Mouse (Mus musculus): ENCODE results near the gene Sgsm2. TPM values are rescaled to one million over a fixed set of nuclear protein-coding genes. Genes with fewer than 3 reads are reported as not detected.

Gene Sgsm2
- 6.1 and 7.3 TPM in 2 replicates for polyA plus RNA-seq (2015; fragmentation: Nextera tagmentation; extraction: Ambion mirVana)

DNA sequence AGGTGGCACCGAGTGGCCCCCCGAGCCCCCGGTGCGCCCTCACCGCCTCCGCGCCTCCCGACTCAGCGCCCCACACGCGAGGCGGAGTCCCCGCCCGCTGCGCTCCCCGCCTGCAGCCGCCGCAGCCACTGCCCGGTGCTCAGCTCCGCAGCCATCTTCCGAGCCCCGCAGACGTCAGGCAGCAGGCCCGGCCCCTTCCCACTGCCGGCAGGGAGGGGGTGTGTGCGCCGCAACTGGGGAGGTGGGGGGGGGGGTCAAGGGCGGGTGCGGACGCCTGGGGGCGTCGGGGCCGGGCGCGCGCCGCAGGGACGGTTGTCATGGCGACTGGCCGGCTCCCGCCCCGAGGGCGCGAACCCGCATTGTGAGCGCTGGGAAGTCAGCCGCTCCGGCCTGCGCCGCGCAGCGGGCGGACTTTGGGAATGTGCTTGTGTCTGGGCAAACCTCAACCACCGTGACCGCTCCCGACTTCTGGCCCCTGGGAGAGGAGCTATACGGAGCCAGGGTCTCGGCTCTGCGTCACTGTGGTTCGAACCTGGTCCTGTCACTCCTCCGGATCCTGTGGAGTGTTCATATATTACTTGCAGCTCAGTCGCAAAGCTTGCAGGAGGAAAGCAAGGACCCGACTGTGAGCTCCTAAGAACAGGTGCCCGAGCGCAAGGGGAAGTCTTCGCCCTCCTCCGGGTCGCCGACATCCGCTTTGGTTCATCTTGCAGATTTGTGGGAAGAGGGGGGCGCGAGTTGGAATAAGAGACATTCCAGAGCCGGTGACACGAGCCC, at the start of gene Sgsm2:
Sgsm2 (minus strand) TSS at position 160 of the 777 bp plus-strand sequence.
- Histone ChIP-seq H3K9me3 (replicated peaks) (no peaks in the 10 kb centered on the region), H3K27ac (peak within 1 kb of the TSS; percentile 91), H3K4me3 (replicated peaks) (peak within 1 kb of the TSS; percentile 68), H3K4me2 (peak within 1 kb of the TSS; percentile 92), H3K27me3 (no peaks in the 10 kb centered on the region), H3K4me1 (peaks cover 21% of the 10 kb centered on the region), H3K9ac (peak within 1 kb of the TSS; percentile 68), H3K36me3 (peaks cover 30% of the 10 kb centered on the region)
- peak; percentile 72 for ATAC-seq (replicated peaks; ENCODE audit: low FRiP score)
- WGBS = under 1% methylated on average over 56 of the region's 74 CpGs

DNA sequence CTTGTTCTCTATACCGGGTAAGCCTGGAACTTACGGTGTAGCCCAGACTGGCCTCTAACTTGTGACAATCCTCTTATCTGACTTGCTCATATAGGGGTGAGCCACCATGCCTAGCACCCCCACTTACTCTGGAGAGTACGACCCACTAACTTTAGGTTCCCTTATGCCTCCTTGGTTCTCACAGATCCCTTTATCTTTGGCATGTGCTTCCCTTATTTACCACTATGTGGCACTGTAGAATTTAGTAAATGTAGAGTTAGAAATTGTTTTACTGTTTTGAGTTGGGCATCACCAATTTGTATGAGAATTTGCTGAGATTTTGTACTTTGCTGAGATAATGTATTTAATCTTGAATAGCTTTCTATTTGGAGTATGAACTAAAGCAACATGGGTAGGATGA, 49.5 kb upstream of the Sgsm2 start:
- ATAC-seq (replicated peaks; ENCODE audit: low FRiP score) = no peak
- H3K27ac ChIP-seq = no peak overlapping the region
- WGBS = 77% methylated on average over 3 of the region's 3 CpGs

DNA sequence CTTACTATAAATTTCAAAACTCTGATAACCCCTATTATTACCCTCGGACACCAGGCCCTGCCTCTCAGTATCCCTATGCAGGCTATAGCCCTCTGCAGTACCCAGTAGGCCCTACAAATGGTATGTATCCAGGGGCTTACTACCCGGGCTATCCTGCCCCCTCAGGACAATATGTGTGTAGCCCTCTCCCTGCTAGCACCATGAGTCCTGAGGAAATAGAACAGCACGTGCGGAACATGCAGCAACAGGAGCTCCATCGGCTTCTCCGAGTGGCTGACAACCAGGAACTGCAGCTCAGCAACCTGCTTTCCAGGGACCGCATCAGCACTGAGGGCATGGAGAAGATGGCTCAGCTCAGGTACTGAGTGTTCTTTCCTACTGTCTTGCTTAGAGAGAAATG, 33.5 kb upstream of the Sgsm2 start:
- ATAC-seq (replicated peaks; ENCODE audit: low FRiP score) = no peak
- peaks cover 62% of the 10 kb centered on the region for H3K36me3 ChIP-seq

More for the DNA sequence above, 49.5 kb upstream of the Sgsm2 start:
- Histone ChIP-seq H3K4me2 (no peak overlapping the region), H3K4me1 (no peaks in the 10 kb centered on the region), H3K9ac (no peak overlapping the region), H3K27me3 (no peaks in the 10 kb centered on the region), H3K9me3 (replicated peaks) (no peaks in the 10 kb centered on the region), H3K4me3 (replicated peaks) (no peak overlapping the region), H3K36me3 (peaks cover 68% of the 10 kb centered on the region)

DNA sequence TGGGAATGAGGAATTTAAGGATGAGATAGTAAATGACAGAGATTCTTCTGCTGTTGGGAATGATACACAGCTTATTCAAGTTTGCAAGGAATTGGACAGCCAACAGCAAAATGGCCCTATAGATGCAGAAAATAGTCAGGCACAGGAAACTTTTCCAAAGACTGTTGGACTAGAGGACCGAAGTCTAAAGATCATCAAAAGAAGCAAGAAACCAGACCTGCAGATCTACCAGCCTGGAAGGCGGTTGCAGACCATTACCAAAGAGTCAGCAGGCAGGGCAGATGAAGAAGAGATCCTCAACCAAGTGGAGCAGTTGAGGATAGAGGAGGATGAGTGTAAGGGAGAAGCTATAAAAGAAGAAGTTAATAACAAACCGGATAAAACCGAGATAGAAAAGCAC, 32.3 kb upstream of the Sgsm2 start:
- no peak overlapping the region for H3K4me2 ChIP-seq
- WGBS = 90% methylated on average over 4 of the region's 4 CpGs
- no peak for ATAC-seq (replicated peaks; ENCODE audit: low FRiP score)

More for the DNA sequence above, 33.5 kb upstream of the Sgsm2 start:
- Histone ChIP-seq H3K27me3 (no peaks in the 10 kb centered on the region), H3K9ac (no peak overlapping the region), H3K27ac (no peak overlapping the region), H3K9me3 (replicated peaks) (no peaks in the 10 kb centered on the region), H3K4me1 (peaks cover 10% of the 10 kb centered on the region), H3K4me3 (replicated peaks) (no peak overlapping the region), H3K4me2 (no peak overlapping the region)
- 92% methylated on average over 7 of the region's 7 CpGs for WGBS

DNA sequence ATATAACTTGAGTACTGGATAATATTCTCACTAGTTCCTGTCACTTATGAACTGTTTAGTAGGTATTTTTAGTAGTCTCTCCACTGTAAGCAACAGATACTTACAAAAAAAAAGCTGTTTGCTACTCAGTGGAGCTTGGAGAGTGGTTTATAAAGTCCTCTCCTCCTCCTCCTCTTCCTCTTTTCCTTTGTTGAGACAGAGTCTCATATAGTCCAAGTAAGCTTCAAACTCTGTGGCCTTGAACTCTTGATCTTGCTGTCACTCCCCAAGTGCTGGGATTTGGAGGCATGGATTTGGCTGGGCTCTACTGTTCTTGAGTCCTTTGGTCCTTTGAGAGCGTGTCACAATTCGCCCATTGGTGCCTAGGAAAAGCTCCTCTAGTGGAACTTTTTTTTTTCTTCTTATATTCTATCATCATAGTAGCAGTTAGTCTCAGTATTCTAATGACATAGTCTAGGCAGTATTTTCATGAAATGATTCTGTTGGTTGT, 30.4 kb upstream of the Sgsm2 start:
- Histone ChIP-seq H3K4me1 (peaks cover 19% of the 10 kb centered on the region), H3K27ac (no peak overlapping the region), H3K4me3 (replicated peaks) (no peak overlapping the region; the same call in 1 of the 2 replicates), H3K9ac (no peak overlapping the region), H3K4me2 (peak overlapping the region; percentile 59), H3K36me3 (peaks cover 34% of the 10 kb centered on the region), H3K9me3 (replicated peaks) (no peaks in the 10 kb centered on the region), H3K27me3 (no peaks in the 10 kb centered on the region)
- 85% methylated on average over 2 of the region's 2 CpGs for WGBS
- ATAC-seq (replicated peaks; ENCODE audit: low FRiP score) = no peak

More for the DNA sequence above, 32.3 kb upstream of the Sgsm2 start:
- Histone ChIP-seq H3K4me3 (replicated peaks) (no peak overlapping the region), H3K27me3 (no peaks in the 10 kb centered on the region), H3K4me1 (peaks cover 19% of the 10 kb centered on the region), H3K36me3 (peaks cover 49% of the 10 kb centered on the region), H3K9me3 (replicated peaks) (no peaks in the 10 kb centered on the region), H3K27ac (no peak overlapping the region), H3K9ac (no peak overlapping the region)

DNA sequence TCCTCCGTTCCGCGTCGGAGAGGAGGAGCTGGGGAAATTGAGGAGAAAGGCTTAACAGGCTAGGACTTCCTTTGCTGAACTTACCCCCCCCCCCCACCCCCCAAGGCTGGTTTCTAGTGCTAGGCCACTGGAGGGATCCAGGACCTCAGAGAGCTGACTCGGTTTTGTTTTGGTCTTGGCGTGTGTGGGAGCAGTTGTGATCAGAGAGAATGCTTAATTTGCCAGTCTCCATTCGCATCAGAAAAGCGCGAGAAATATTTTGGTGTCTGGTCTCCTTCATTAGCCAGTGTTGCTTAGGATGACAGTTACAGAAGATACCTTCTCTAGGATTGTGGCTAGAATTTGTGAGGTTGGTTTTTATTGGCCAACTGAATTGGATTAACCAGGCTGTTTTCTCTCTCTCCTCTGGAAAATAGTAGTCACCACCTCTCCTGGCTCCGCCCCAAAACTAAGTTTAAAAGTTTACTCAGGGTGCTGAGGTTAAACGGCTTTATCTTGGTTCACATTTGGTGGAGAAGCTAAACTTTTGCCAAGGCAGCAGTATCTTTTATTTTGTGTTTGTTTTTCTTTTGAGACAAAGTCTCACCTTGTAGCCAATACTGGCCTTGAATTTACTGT, 29.6 kb upstream of the Sgsm2 start:
- H3K9me3 ChIP-seq (replicated peaks) = no peaks in the 10 kb centered on the region
- peak overlapping the region; percentile 95 for H3K4me3 ChIP-seq (replicated peaks)
- 6% methylated on average over 11 of the region's 11 CpGs for WGBS
- peak overlapping the region; percentile 100 for H3K27ac ChIP-seq
- peak overlapping the region; percentile 59 for H3K4me2 ChIP-seq
- H3K27me3 ChIP-seq = no peaks in the 10 kb centered on the region
- H3K4me1 ChIP-seq = peaks cover 19% of the 10 kb centered on the region
- H3K9ac ChIP-seq = peak overlapping the region; percentile 95
- ATAC-seq (replicated peaks; ENCODE audit: low FRiP score) = no peak
- H3K36me3 ChIP-seq = peaks cover 27% of the 10 kb centered on the region

DNA sequence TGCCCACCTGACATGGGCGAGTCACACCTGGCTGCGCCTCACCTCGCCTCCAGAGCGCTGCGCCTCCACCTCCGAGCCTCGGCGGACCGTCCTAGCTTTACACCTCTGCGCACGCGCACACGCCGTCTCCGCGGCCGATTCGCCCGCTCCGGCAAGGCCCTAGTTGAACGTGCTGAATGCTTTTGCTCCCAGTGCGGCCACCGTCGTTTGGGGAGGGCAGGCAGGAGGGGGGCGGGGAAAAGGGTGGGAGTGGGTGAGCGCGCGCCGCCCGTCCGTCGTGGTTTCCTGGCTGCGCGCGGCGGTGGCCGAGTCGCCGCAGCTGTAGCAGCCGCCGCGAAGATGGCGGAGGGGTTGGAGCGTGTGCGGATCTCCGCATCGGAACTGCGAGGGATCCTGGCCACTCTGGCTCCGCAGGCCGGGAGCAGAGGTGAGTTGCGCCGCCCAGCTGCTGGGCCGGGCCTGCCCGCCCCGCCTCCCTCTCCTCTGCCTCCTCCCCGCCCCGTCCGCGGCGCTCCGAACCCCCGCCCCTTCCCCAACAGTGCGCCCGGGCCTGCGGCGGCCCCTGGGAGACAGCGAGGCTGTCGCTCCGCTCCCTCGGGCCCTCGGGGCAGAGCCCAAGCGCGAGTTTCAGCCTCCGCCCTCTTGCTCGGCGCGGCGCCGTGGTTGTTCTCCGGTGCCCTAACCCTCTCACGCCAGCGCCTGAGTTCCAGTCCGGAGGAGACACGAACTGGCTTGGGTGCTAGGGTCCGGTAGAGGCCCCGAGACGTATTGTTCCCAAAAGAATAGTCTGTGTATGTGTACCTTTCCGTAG, 28.9 kb upstream of the Sgsm2 start, which contains the start of the genes Smg6 and Srr:
Smg6 (plus strand) TSS at position 247 of the 811 bp plus-strand sequence.
Srr (minus strand) TSS at position 372 of the 811 bp plus-strand sequence.
- Histone ChIP-seq H3K4me2 (peak within 1 kb of the TSS; percentile 59), H3K4me3 (replicated peaks) (peak within 1 kb of the TSS; percentile 95), H3K9ac (peak within 1 kb of the TSS; percentile 95), H3K9me3 (replicated peaks) (no peaks in the 10 kb centered on the region), H3K27ac (peak within 1 kb of the TSS; percentile 100), H3K27me3 (no peaks in the 10 kb centered on the region), H3K36me3 (peaks cover 25% of the 10 kb centered on the region), H3K4me1 (peaks cover 19% of the 10 kb centered on the region)
- peak; percentile 97 for ATAC-seq (replicated peaks; ENCODE audit: low FRiP score)
- under 1% methylated on average over 79 of the region's 88 CpGs for WGBS

DNA sequence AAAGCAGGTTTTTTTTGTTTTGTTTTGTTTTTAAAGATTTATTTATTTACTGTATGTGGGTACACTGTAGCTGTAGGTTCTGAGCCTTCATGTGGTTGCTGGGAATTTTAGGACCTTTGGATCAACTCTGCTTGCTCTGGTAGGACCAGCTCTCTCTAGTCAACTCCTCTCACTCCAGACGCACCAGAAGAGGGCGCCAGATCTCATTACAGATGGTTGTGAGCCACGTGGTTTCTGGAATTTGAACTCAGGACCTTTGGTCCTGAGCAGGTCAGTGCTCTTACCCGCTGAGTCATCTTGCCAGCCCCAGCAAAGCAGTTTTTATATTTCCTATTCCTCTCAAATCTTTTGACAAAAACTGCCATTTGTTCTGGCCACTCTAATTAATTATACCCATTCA, 27.3 kb upstream of the Sgsm2 start:
- H3K27ac ChIP-seq = no peak overlapping the region
- 59% methylated on average over 4 of the region's 4 CpGs for WGBS
- no peak overlapping the region for H3K9ac ChIP-seq
- no peak for ATAC-seq (replicated peaks; ENCODE audit: low FRiP score)
- peaks cover 19% of the 10 kb centered on the region for H3K4me1 ChIP-seq
- peaks cover 21% of the 10 kb centered on the region for H3K36me3 ChIP-seq
- H3K9me3 ChIP-seq (replicated peaks) = no peaks in the 10 kb centered on the region
- 0 out of 2 replicates have a peak overlapping the region, but pooled peaks have one; percentile 95 for H3K4me3 ChIP-seq (replicated peaks)
- H3K27me3 ChIP-seq = no peaks in the 10 kb centered on the region
- H3K4me2 ChIP-seq = peak overlapping the region; percentile 59; the same call in 1 of the 2 replicates

DNA sequence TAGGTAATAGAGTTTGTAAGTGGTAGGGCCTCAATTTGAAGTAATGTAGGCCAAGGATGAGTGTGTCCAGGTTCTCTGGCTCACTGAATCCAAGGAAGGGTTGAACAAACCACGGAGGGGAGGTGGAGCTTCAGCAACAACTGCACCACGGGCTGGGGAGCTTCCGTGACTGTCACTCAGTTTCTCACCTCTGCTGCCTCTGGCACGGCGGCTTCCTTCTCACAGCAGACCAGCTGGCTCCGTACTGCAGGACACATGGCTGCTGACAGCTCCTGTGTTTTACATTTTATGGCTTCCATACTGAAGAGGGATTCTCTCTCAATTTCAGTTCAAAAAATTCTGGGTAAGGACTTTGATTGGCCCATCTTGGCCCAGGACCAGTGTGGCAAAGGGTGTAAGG, 22.4 kb upstream of the Sgsm2 start:
- Histone ChIP-seq H3K9me3 (replicated peaks) (no peaks in the 10 kb centered on the region), H3K27me3 (no peaks in the 10 kb centered on the region), H3K4me1 (peaks cover 2% of the 10 kb centered on the region; the same call in 1 of the 2 replicates), H3K4me3 (replicated peaks) (no peak overlapping the region), H3K36me3 (peaks cover 40% of the 10 kb centered on the region), H3K9ac (no peak overlapping the region), H3K4me2 (no peak overlapping the region), H3K27ac (no peak overlapping the region)
- WGBS = 51% methylated on average over 6 of the region's 6 CpGs
- ATAC-seq (replicated peaks; ENCODE audit: low FRiP score) = no peak

DNA sequence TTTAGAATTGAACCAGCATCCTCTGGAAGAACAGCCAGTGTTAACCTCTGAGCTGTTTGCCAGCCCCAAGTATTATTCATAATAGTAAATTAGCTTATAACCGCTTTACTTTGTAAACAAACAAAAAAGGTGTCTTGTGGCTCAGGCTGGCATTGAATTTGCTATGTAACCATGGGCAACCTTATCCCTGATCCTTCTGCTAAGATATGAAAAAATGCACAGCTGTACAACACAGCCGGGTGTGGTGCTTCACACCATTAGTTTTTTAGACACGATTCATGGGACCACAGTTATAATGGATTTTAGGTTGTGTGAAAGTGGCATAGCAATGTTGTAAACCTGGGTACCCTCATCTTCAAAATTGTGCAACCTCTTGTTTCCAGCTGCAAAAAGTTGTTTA, 15.6 kb upstream of the Sgsm2 start:
- peaks cover 38% of the 10 kb centered on the region for H3K36me3 ChIP-seq
- H3K4me2 ChIP-seq = no peak overlapping the region
- no peaks in the 10 kb centered on the region for H3K4me1 ChIP-seq
- ATAC-seq (replicated peaks; ENCODE audit: low FRiP score) = no peak
- no peak overlapping the region for H3K4me3 ChIP-seq (replicated peaks)
- WGBS = 83% methylated on average over 3 of the region's 3 CpGs
- no peak overlapping the region for H3K27ac ChIP-seq
- no peak overlapping the region for H3K9ac ChIP-seq
- H3K9me3 ChIP-seq (replicated peaks) = no peaks in the 10 kb centered on the region
- H3K27me3 ChIP-seq = no peaks in the 10 kb centered on the region

DNA sequence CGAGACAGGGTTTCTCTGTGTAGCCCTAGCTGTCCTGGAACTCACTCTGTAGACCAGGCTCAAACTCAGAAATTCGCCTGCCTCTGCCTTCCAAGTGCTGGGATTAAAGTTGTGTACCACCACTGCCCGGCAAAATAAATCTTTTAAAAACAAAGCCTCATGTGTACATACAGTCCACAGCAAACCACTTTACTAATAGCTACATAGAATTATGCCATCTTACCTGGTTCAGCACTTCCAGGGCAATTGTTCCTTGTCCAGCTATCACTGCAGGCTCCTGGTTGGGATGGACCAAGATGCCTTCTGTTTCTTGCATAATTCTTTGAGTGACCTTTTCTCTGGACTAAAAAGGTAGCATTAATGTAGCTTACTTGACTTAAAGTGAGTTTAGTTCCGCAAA, 13.1 kb upstream of the Sgsm2 start:
- H3K4me1 ChIP-seq = no peaks in the 10 kb centered on the region
- H3K27me3 ChIP-seq = no peaks in the 10 kb centered on the region
- no peak for ATAC-seq (replicated peaks; ENCODE audit: low FRiP score)
- no peak overlapping the region for H3K4me2 ChIP-seq
- no peak overlapping the region for H3K4me3 ChIP-seq (replicated peaks)
- 87% methylated on average over 4 of the region's 4 CpGs for WGBS
- no peak overlapping the region for H3K27ac ChIP-seq
- H3K36me3 ChIP-seq = peaks cover 60% of the 10 kb centered on the region
- no peak overlapping the region for H3K9ac ChIP-seq
- H3K9me3 ChIP-seq (replicated peaks) = no peaks in the 10 kb centered on the region

All from kidney, embryonic 15.5 days (tissue).